Mouse (Mus musculus): Measurements from ENCODE around the gene Hist2h3b. TPM values are rescaled to one million over a fixed set of nuclear protein-coding genes. Genes with fewer than 3 reads are reported as not detected.
"Not testable (repeated sequence)": the region's sequence is repeated elsewhere in the genome, so short reads cannot be mapped to it uniquely, and the experiment has no call there.

Gene Hist2h3b
- polyA plus RNA-seq, 1 experiment from 2014 or later, result 61.9 TPM

GRCm38 (mm10) chr3:96280660-96281059 is 12.2 kb downstream of the Hist2h3b start:
- Histone ChIP-seq H3K27ac (ENCODE audit: low read depth, low read length) (no peak overlapping the region), H3K9ac (ENCODE audit: low read depth, low read length) (no peak overlapping the region), H3K4me1 (replicated peaks; ENCODE audit: control insufficient read depth, insufficient read depth, low read length) (0 out of 2 replicates have a peak, but pooled peaks cover 3% of the 10 kb centered on the region), H3K4me2 (replicated peaks; ENCODE audit: low read depth, low read length) (no peak overlapping the region), H3K36me3 (ENCODE audit: control insufficient read depth, insufficient read depth, low read length) (no peaks in the 10 kb centered on the region), H3K27me3 (ENCODE audit: control insufficient read depth, insufficient read depth, low read length) (peaks cover 6% of the 10 kb centered on the region; the same call in 1 of the 2 replicates), H3K4me3 (ENCODE audit: low read depth, low read length) (no peak overlapping the region), H3K9me3 (ENCODE audit: control insufficient read depth, low read length) (no peaks in the 10 kb centered on the region)
- DNase-seq (ENCODE audit: low spot score), result no peak
- ATAC-seq (ENCODE audit: low FRiP score), result no peak
- 59% methylated on average over 6 of the region's 6 CpGs for WGBS

- 0 out of 2 replicates have a peak, but pooled peaks cover 3% of the 10 kb centered on the region for H3K4me1 ChIP-seq (replicated peaks; ENCODE audit: control insufficient read depth, insufficient read depth, low read length)
- DNase-seq (ENCODE audit: low spot score) (peak; percentile 41), ATAC-seq (ENCODE audit: low FRiP score) (no peak)
- H3K4me2 ChIP-seq (replicated peaks; ENCODE audit: low read depth, low read length), result no peak overlapping the region
- no peaks in the 10 kb centered on the region for H3K36me3 ChIP-seq (ENCODE audit: control insufficient read depth, insufficient read depth, low read length)
- 28% methylated on average over 4 of the region's 4 CpGs for WGBS
- no peak overlapping the region for H3K4me3 ChIP-seq (ENCODE audit: low read depth, low read length)
- H3K9me3 ChIP-seq (ENCODE audit: control insufficient read depth, low read length), result no peaks in the 10 kb centered on the region
- no peak overlapping the region for H3K27ac ChIP-seq (ENCODE audit: low read depth, low read length)
- H3K27me3 ChIP-seq (ENCODE audit: control insufficient read depth, insufficient read depth, low read length), result peaks cover 6% of the 10 kb centered on the region; the same call in 1 of the 2 replicates
- H3K9ac ChIP-seq (ENCODE audit: low read depth, low read length), result no peak overlapping the region
Measured at GRCm38 (mm10) chr3:96284457-96284856, 16.0 kb downstream of the Hist2h3b start.

GRCm38 (mm10) chr3:96287334-96287733 is 18.9 kb downstream of the Hist2h3b start:
- ATAC-seq (ENCODE audit: low FRiP score); H3K9me3 ChIP-seq (ENCODE audit: control insufficient read depth, low read length); H3K9ac ChIP-seq (ENCODE audit: low read depth, low read length); H3K27me3 ChIP-seq (ENCODE audit: control insufficient read depth, insufficient read depth, low read length); DNase-seq (ENCODE audit: low spot score); H3K36me3 ChIP-seq (ENCODE audit: control insufficient read depth, insufficient read depth, low read length); H3K4me3 ChIP-seq (ENCODE audit: low read depth, low read length); H3K27ac ChIP-seq (ENCODE audit: low read depth, low read length); H3K4me2 ChIP-seq (replicated peaks; ENCODE audit: low read depth, low read length); H3K4me1 ChIP-seq (replicated peaks; ENCODE audit: control insufficient read depth, insufficient read depth, low read length): not testable (repeated sequence)
- WGBS, result 92% methylated on average over 11 of the region's 11 CpGs

- 77% methylated on average over 3 of the region's 3 CpGs for WGBS
- no peak overlapping the region for H3K4me3 ChIP-seq (ENCODE audit: low read depth, low read length)
Measured at GRCm38 (mm10) chr3:96289201-96289600, 20.7 kb downstream of the Hist2h3b start.

GRCm38 (mm10) chr3:96290727-96291126 is 22.3 kb downstream of the Hist2h3b start:
- not testable (repeated sequence) for H3K4me2 ChIP-seq (replicated peaks; ENCODE audit: low read depth, low read length); ATAC-seq (ENCODE audit: low FRiP score); H3K27me3 ChIP-seq (ENCODE audit: control insufficient read depth, insufficient read depth, low read length); H3K4me3 ChIP-seq (ENCODE audit: low read depth, low read length); H3K9me3 ChIP-seq (ENCODE audit: control insufficient read depth, low read length); H3K36me3 ChIP-seq (ENCODE audit: control insufficient read depth, insufficient read depth, low read length); H3K27ac ChIP-seq (ENCODE audit: low read depth, low read length); H3K9ac ChIP-seq (ENCODE audit: low read depth, low read length); H3K4me1 ChIP-seq (replicated peaks; ENCODE audit: control insufficient read depth, insufficient read depth, low read length); DNase-seq (ENCODE audit: low spot score)
- WGBS, result 95% methylated on average over 3 of the region's 3 CpGs

More at GRCm38 (mm10) chr3:96289201-96289600, 20.7 kb downstream of the Hist2h3b start:
- Histone ChIP-seq H3K9me3 (ENCODE audit: control insufficient read depth, low read length) (no peaks in the 10 kb centered on the region), H3K27me3 (ENCODE audit: control insufficient read depth, insufficient read depth, low read length) (peaks cover under 1% of the 10 kb centered on the region; the same call in 1 of the 2 replicates), H3K36me3 (ENCODE audit: control insufficient read depth, insufficient read depth, low read length) (no peaks in the 10 kb centered on the region), H3K27ac (ENCODE audit: low read depth, low read length) (no peak overlapping the region), H3K4me2 (replicated peaks; ENCODE audit: low read depth, low read length) (no peak overlapping the region), H3K4me1 (replicated peaks; ENCODE audit: control insufficient read depth, insufficient read depth, low read length) (no peaks in the 10 kb centered on the region), H3K9ac (ENCODE audit: low read depth, low read length) (no peak overlapping the region)
- ATAC-seq (ENCODE audit: low FRiP score) (no peak), DNase-seq (ENCODE audit: low spot score) (no peak)

- DNase-seq (ENCODE audit: low spot score) (no peak), ATAC-seq (ENCODE audit: low FRiP score) (no peak)
- WGBS, result 65% methylated on average over 6 of the region's 6 CpGs
- Histone ChIP-seq H3K4me2 (replicated peaks; ENCODE audit: low read depth, low read length) (no peak overlapping the region), H3K27ac (ENCODE audit: low read depth, low read length) (no peak overlapping the region), H3K4me1 (replicated peaks; ENCODE audit: control insufficient read depth, insufficient read depth, low read length) (no peaks in the 10 kb centered on the region), H3K27me3 (ENCODE audit: control insufficient read depth, insufficient read depth, low read length) (no peaks in the 10 kb centered on the region), H3K9me3 (ENCODE audit: control insufficient read depth, low read length) (no peaks in the 10 kb centered on the region), H3K36me3 (ENCODE audit: control insufficient read depth, insufficient read depth, low read length) (no peaks in the 10 kb centered on the region), H3K4me3 (ENCODE audit: low read depth, low read length) (no peak overlapping the region), H3K9ac (ENCODE audit: low read depth, low read length) (no peak overlapping the region)
Measured at GRCm38 (mm10) chr3:96292641-96293040, 24.2 kb downstream of the Hist2h3b start.

DNA sequence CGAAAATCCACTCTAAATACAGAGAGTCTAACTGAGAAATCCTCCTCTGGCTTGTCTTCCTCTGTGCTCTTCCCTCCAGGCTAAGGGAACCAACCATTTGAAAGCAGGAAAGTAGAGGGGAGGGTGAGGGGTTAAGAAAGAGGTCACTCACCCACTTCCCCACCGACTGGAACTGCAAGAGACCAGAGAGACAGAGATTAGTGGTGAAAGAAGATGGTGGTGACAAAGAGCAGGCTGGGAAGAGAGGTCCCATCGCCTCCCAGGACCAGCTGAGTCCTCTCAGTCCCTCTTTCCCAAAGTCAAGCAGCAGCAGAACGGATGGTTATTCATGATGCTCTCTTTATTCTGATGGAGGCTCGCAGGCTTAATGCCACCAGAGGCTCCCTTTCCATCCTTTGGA is 24.9 kb downstream of the Hist2h3b start:
- H3K4me1 ChIP-seq (replicated peaks; ENCODE audit: control insufficient read depth, insufficient read depth, low read length), result no peaks in the 10 kb centered on the region
- H3K9me3 ChIP-seq (ENCODE audit: control insufficient read depth, low read length), result no peaks in the 10 kb centered on the region
- no peak for ATAC-seq (ENCODE audit: low FRiP score)
- no peaks in the 10 kb centered on the region for H3K27me3 ChIP-seq (ENCODE audit: control insufficient read depth, insufficient read depth, low read length)
- no peak overlapping the region for H3K27ac ChIP-seq (ENCODE audit: low read depth, low read length)
- no peak overlapping the region for H3K4me2 ChIP-seq (replicated peaks; ENCODE audit: low read depth, low read length)
- WGBS, result 57% methylated on average over 5 of the region's 5 CpGs
- no peaks in the 10 kb centered on the region for H3K36me3 ChIP-seq (ENCODE audit: control insufficient read depth, insufficient read depth, low read length)
- no peak for DNase-seq (ENCODE audit: low spot score)
- no peak overlapping the region for H3K9ac ChIP-seq (ENCODE audit: low read depth, low read length)
- H3K4me3 ChIP-seq (ENCODE audit: low read depth, low read length), result no peak overlapping the region

- H3K27me3 ChIP-seq (ENCODE audit: control insufficient read depth, insufficient read depth, low read length), result no peaks in the 10 kb centered on the region
- no peaks in the 10 kb centered on the region for H3K4me1 ChIP-seq (replicated peaks; ENCODE audit: control insufficient read depth, insufficient read depth, low read length)
- 83% methylated on average over 4 of the region's 4 CpGs for WGBS
- H3K9ac ChIP-seq (ENCODE audit: low read depth, low read length), result no peak within 1 kb of the TSS
- no peak within 1 kb of the TSS for H3K4me3 ChIP-seq (ENCODE audit: low read depth, low read length)
- H3K4me2 ChIP-seq (replicated peaks; ENCODE audit: low read depth, low read length), result no peak within 1 kb of the TSS
- H3K27ac ChIP-seq (ENCODE audit: low read depth, low read length), result no peak within 1 kb of the TSS
- DNase-seq (ENCODE audit: low spot score), result no peak
- no peak for ATAC-seq (ENCODE audit: low FRiP score)
- no peaks in the 10 kb centered on the region for H3K36me3 ChIP-seq (ENCODE audit: control insufficient read depth, insufficient read depth, low read length)
- H3K9me3 ChIP-seq (ENCODE audit: control insufficient read depth, low read length), result no peaks in the 10 kb centered on the region
Measured at GRCm38 (mm10) chr3:96293787-96294186, 25.3 kb downstream of the Hist2h3b start, which contains the start of gene Fcgr1. Fcgr1 (minus strand) TSS chr3:96293969.

GRCm38 (mm10) chr3:96298360-96298759 is 29.9 kb downstream of the Hist2h3b start:
- no peaks in the 10 kb centered on the region for H3K36me3 ChIP-seq (ENCODE audit: control insufficient read depth, insufficient read depth, low read length)
- DNase-seq (ENCODE audit: low spot score), result no peak
- H3K27ac ChIP-seq (ENCODE audit: low read depth, low read length), result no peak overlapping the region
- no peak overlapping the region for H3K9ac ChIP-seq (ENCODE audit: low read depth, low read length)
- H3K27me3 ChIP-seq (ENCODE audit: control insufficient read depth, insufficient read depth, low read length), result no peaks in the 10 kb centered on the region
- H3K4me3 ChIP-seq (ENCODE audit: low read depth, low read length), result no peak overlapping the region
- H3K4me2 ChIP-seq (replicated peaks; ENCODE audit: low read depth, low read length), result no peak overlapping the region
- WGBS, result 90% methylated on average over 4 of the region's 4 CpGs
- H3K9me3 ChIP-seq (ENCODE audit: control insufficient read depth, low read length), result no peaks in the 10 kb centered on the region
- no peak for ATAC-seq (ENCODE audit: low FRiP score)
- H3K4me1 ChIP-seq (replicated peaks; ENCODE audit: control insufficient read depth, insufficient read depth, low read length), result no peaks in the 10 kb centered on the region

Measured in hindbrain, embryonic 11.5 days (tissue).